Mouse (Mus musculus) kidney, embryonic 16.5 days (tissue): Measurements from ENCODE around the gene Serinc5. TPM values are rescaled to one million over a fixed set of nuclear protein-coding genes. Genes with fewer than 3 reads are reported as not detected.

ENCODE experiments used
- ATAC-seq: fragments of 200-750 bp; cut with Nextera tagmentation; 2 replicates; pipeline ENCODE4 v1.8.0; 2017; ENCODE audit warnings: moderate TSS enrichment; ENCODE audit not compliant: low FRiP score, low TSS enrichment
- H3K27ac ChIP-seq: fragments of 300-500 bp; sonication (generic); 2 replicates; pipeline ENCODE4 v1.5.1; 2014; ENCODE audit warnings: low read length
- H3K27me3 ChIP-seq: fragments of 300-500 bp; sonication (generic); 2 replicates; pipeline ENCODE4 v1.6.1; 2014; ENCODE audit warnings: low read length, control low read depth, mixed read lengths; ENCODE audit not compliant: insufficient read depth
- H3K36me3 ChIP-seq: fragments of 300-500 bp; sonication (generic); 2 replicates; pipeline ENCODE4 v1.6.1; 2014; ENCODE audit warnings: low read length, control low read depth, mixed read lengths; ENCODE audit not compliant: insufficient read depth
- H3K4me1 ChIP-seq: fragments of 300-500 bp; sonication (generic); 2 replicates; pipeline ENCODE4 v1.6.1; 2014; ENCODE audit warnings: low read length, control low read depth, mixed read lengths; ENCODE audit not compliant: insufficient read depth
- H3K4me2 ChIP-seq: fragments of 300-500 bp; sonication (generic); replicated peaks from 2 replicates; pipeline ENCODE4 v1.6.1; 2014; ENCODE audit warnings: low read depth, low read length
- H3K4me3 ChIP-seq: fragments of 300-500 bp; sonication (generic); 2 replicates; pipeline ENCODE4 v1.5.1; 2014; ENCODE audit warnings: mild to moderate bottlenecking, low read length
- H3K9ac ChIP-seq: fragments of 300-500 bp; sonication (generic); replicated peaks from 2 replicates; pipeline ENCODE4 v1.6.1; 2014; ENCODE audit warnings: low read length
- H3K9me3 ChIP-seq: fragments of 300-500 bp; sonication (generic); 2 replicates; pipeline ENCODE4 v1.6.1; 2016; ENCODE audit warnings: low read length, control low read depth
- WGBS: fragments of 180-500 bp; shearing (Covaris S2); extraction: QIAGEN DNeasy Blood & Tissue Kit; methylation state at CpG from one replicate; pipeline ENCODE4 v1.1.7; 2014; 5-methylcytosine and 5-hydroxymethylcytosine counted together
- polyA plus RNA-seq: library from polyadenylated mRNA; unstranded; fragments of >200 nt; fragmentation: Nextera tagmentation; extraction: Ambion mirVana; gene quantifications from 2 replicates; pipeline ENCODE4 v1.2.1, GENCODE M21; 2015

Gene Serinc5
- polyA plus RNA-seq, result 19.7 and 20.1 TPM in 2 replicates

DNA sequence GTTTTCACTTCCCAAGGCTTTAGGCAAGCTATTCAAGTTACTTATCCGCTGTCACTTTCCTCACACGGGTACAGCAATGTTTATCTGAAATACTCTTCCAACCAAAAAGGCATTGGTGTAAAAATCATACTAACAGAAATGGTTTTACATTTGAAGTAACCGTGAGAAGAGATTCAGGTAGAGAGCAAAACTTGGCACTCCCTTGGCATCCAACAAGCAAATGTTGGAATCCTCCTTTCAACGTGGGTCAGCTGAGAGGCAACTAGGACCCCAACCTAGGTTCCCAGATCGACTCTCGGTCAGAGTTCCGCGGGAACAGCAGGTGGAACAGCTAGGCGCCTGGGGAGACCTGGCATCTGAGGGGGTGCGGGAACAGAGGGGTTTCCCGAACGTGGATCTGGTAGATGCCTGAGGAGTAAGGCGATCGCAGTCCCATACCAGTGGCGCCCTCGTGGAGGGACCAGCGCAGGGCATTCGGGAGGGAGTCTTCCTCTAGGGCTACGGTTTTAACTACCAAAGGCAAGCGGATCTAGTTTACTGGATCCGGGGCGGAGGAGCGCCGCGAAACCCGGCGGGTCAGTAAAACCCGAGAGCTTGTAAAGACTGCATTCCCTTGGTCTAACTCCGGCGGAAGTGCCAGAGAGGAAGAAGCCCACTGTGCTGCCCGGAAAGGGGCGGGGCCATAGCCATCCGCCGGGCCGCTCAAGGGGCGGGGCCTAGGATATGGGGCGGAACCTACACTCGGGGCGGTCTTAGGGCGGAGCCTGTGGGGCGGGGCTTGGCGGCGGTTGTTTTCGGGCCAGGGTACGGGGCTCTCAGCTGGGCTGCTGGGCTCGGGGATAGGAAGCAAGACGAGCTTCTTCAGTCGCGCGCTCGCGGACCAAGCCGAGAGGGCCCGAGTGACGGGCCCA lies at the start of gene Serinc5:
Serinc5 (plus strand) TSS at position 781 of the 911 bp plus-strand sequence.
- Histone ChIP-seq H3K4me2 (peak within 1 kb of the TSS; percentile 92), H3K27ac (peak within 1 kb of the TSS; percentile 98), H3K4me3 (peak within 1 kb of the TSS; percentile 72), H3K9ac (peak within 1 kb of the TSS; percentile 87), H3K9me3 (no peaks in the 10 kb centered on the region), H3K27me3 (no peaks in the 10 kb centered on the region), H3K4me1 (peaks cover 28% of the 10 kb centered on the region), H3K36me3 (no peaks in the 10 kb centered on the region)
- ATAC-seq, result peak; percentile 98
- under 1% methylated on average over 54 of the region's 55 CpGs for WGBS

DNA sequence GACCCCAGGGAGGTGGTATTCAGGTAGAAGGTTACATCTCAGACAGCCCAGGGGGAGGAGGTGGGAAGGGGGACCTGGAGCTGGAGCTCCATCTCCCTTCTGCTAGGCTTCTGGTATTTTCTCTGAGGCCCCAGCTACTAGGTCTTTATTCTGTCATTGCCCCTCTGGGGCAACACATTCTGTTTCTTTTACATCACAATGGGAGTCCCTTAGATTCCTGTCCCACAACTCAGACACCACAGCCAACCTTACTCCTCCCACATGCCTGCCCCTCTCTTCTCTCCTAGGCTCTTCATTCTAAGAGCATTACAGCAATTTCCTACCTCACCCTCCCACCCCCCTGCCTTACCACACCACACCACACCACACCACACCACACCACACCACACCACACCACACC lies 34.8 kb upstream of the Serinc5 start, which contains the start of gene Spz1:
Spz1 (minus strand) TSS at position 101 of the 400 bp plus-strand sequence.
- Histone ChIP-seq H3K27me3 (no peaks in the 10 kb centered on the region), H3K4me1 (no peaks in the 10 kb centered on the region), H3K4me3 (no peak within 1 kb of the TSS), H3K36me3 (no peaks in the 10 kb centered on the region), H3K27ac (no peak within 1 kb of the TSS), H3K4me2 (no peak within 1 kb of the TSS), H3K9ac (no peak within 1 kb of the TSS), H3K9me3 (no peaks in the 10 kb centered on the region)
- ATAC-seq, result no peak

DNA sequence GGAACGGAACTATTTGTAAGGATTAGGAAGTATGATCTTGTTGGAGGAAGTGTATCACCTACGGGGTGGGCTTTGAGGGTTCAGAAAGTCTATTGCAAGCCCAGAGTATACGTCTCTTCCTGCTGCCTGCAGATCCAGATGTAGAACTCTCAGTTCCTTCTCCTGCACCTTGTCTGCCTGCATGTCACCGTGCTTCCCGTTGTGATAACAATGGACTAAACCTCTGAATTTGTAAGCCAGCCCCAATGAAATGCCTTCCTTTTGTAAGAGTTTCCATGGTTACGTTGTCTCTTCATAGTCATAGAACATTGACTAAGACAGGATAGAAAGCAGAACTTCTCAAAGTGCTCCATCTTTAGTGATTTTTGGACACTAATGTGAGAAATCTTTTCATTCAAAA lies 34.2 kb upstream of the Serinc5 start:
- Histone ChIP-seq H3K4me1 (no peaks in the 10 kb centered on the region), H3K9ac (no peak overlapping the region)
- no peak for ATAC-seq

DNA sequence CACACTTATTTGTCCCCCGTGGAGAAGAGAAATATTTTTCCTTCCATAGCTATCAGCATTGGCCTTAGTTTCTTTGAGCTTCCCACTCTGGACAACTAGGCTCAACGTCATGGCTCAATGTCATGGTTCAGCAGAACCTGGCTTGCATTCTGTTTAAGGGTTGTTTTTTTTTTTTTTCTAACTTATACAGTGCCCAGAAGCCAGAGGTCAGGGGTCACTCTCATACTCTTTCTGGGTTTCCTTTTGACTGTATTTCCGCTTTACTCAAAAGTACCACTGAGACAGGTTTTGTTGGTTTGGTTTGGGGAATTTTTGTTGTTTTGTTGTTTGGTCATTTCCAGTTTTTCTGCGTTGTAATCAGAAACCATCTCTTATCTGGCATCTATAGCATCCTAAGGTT lies 32.7 kb upstream of the Serinc5 start:
- H3K36me3 ChIP-seq, result no peaks in the 10 kb centered on the region
- no peaks in the 10 kb centered on the region for H3K4me1 ChIP-seq
- WGBS, result 70% methylated on average over 4 of the region's 4 CpGs
- H3K4me2 ChIP-seq, result no peak overlapping the region
- H3K27ac ChIP-seq, result no peak overlapping the region
- H3K27me3 ChIP-seq, result no peaks in the 10 kb centered on the region
- no peaks in the 10 kb centered on the region for H3K9me3 ChIP-seq
- no peak for ATAC-seq
- no peak overlapping the region for H3K9ac ChIP-seq
- H3K4me3 ChIP-seq, result no peak overlapping the region

More for the DNA sequence above, 34.2 kb upstream of the Serinc5 start:
- Histone ChIP-seq H3K9me3 (no peaks in the 10 kb centered on the region), H3K27me3 (no peaks in the 10 kb centered on the region), H3K4me2 (no peak overlapping the region), H3K27ac (no peak overlapping the region), H3K36me3 (no peaks in the 10 kb centered on the region), H3K4me3 (no peak overlapping the region)
- WGBS, result 80% methylated on average over 6 of the region's 6 CpGs

DNA sequence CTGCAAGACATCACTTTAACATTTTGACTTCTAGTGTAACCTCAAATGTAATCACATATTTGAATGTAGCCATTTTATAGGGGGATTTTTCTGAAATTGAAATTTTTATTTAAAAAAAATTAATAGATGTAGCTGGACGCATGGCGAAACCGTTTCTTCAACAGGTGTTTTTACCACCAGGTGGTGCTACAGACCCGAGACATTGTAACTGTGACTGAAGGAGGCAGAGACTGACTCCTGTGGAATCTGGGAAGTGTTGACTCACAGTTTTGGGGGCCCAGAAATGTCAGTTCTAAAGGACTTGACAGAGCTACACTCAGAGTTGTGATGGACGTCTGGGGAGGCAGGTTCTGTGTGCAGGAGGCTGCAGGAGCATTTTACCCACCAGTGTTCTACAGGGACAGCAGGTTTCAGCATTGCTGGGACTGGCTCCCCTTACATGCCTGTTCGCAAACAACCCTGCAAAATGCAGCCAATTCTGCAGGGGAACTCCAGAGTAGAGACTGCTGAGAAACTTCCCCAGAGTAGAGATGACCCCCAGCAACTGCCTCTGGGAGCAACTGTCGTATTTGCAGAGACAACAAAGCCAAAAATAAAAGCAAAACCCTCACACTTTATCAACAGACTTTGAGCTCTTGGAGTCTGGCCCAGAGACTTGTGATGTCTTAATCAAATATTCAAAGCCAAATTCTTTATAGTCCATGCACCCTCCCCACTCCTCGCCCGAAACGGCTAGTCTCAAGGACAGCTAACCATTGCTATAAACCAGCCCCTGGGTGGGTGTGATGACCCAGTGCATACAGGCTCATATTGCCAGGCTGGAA lies 30.5 kb upstream of the Serinc5 start:
- Histone ChIP-seq H3K27ac (peak overlapping the region; percentile 11; the same call in 1 of the 2 replicates), H3K27me3 (no peaks in the 10 kb centered on the region), H3K4me1 (peaks cover 8% of the 10 kb centered on the region; the same call in 1 of the 2 replicates), H3K4me2 (no peak overlapping the region), H3K36me3 (no peaks in the 10 kb centered on the region), H3K4me3 (no peak overlapping the region), H3K9ac (no peak overlapping the region), H3K9me3 (no peaks in the 10 kb centered on the region)
- 29% methylated on average over 10 of the region's 10 CpGs for WGBS
- peak; percentile 80; the same call in 1 of the 2 replicates for ATAC-seq

DNA sequence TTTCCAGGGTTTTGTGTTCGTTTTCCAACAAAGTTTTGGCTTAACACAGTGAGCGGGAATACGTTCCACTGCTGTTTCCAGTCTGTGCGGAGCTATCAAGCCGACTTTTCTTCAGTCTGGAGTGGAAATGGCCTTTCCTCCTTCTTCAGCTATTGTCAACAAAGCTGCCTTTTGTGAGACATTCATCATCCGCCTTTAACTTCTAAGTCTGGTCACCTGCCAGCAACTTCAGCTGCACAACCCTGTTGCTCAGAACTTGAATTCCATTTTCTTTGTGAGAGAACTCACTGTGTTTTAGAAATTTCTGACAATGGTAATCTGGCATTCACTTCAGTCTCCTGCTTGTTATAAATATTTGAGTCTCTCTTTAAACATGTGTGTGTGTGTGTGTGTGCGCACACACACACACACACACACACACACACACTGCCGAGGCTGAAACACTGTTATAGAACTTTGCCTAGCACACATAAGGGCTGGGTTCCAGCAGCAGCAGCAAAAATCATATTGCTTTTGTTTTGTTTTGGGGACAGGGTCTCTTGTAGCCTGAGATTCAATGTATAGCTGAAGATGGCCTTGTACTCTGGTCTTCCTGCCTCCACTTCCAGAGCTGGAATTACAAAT lies 26.7 kb upstream of the Serinc5 start:
- 36% methylated on average over 8 of the region's 8 CpGs for WGBS
- no peaks in the 10 kb centered on the region for H3K9me3 ChIP-seq
- no peaks in the 10 kb centered on the region for H3K27me3 ChIP-seq
- H3K4me1 ChIP-seq, result peaks cover 17% of the 10 kb centered on the region
- peak overlapping the region; percentile 73 for H3K27ac ChIP-seq
- H3K4me2 ChIP-seq, result no peak overlapping the region
- H3K9ac ChIP-seq, result no peak overlapping the region
- no peak overlapping the region for H3K4me3 ChIP-seq
- no peak for ATAC-seq
- no peaks in the 10 kb centered on the region for H3K36me3 ChIP-seq

DNA sequence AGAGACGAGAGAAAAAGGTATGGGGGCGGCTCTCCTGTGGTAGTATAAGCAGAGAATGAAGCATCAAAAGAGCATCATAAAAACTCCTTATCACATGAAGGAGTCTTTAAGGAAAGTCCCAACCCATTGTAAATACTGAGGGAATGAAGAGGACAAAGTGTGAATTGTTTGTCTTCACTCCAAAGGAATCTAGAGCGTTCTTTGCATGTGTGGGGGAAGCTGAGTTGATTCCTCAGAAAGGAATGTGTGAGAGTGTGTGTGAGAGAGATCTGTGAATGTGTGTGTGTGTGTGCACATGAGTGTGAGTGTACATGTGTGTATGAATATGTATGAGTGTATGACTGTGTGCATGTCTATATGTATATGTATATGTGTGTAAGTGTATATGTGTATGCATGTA lies 22.2 kb upstream of the Serinc5 start:
- Histone ChIP-seq H3K27ac (peak overlapping the region; percentile 4; the same call in 1 of the 2 replicates), H3K9ac (no peak overlapping the region), H3K4me2 (no peak overlapping the region), H3K4me1 (peaks cover 24% of the 10 kb centered on the region), H3K36me3 (no peaks in the 10 kb centered on the region), H3K9me3 (no peaks in the 10 kb centered on the region), H3K4me3 (no peak overlapping the region), H3K27me3 (no peaks in the 10 kb centered on the region)
- WGBS, result 36% methylated on average over 3 of the region's 3 CpGs
- ATAC-seq, result no peak

DNA sequence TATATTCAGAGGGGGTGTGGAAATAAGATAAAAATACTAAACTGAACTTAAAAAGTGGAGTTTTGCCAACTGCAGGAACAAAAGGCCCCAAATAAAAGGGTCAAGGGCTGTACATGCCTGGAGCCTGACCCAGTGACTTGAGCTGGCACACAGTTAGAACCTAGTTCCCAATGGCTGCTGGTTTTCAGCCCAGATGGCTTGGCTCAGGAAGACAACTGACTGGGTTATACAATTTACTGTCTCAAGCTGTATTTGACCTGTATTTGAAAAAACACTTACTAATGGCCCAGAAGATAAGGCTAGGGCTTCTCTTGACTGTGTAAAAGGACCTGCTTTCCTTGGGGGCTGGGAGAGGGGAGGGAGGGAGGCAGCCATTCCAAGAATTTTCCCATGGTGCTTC lies 21.6 kb upstream of the Serinc5 start:
- H3K4me2 ChIP-seq, result no peak overlapping the region
- no peaks in the 10 kb centered on the region for H3K36me3 ChIP-seq
- peak; percentile 50; the same call in 1 of the 2 replicates for ATAC-seq
- H3K4me3 ChIP-seq, result no peak overlapping the region
- H3K27ac ChIP-seq, result peak overlapping the region; percentile 53; the same call in 1 of the 2 replicates
- H3K9me3 ChIP-seq, result no peaks in the 10 kb centered on the region
- H3K9ac ChIP-seq, result no peak overlapping the region
- peaks cover 29% of the 10 kb centered on the region for H3K4me1 ChIP-seq
- no peaks in the 10 kb centered on the region for H3K27me3 ChIP-seq

DNA sequence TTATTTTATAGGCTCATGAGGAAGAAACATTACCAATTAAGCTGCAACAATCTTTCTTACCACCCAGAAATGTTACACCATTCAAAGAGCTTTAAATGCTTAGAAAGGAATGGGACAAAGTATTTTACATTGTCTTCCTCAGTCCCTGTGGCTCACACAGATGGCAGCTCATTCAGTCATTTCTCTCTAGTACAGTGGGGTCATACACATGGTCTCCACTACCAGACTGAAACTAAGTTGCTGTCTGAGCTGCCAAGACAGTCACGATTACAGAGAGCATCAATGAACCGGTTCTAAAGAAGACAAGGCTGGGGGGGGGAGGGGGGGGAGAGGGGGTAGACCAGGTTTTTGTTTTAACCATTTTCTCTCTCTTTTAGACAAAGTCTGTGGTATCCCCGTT lies 19.7 kb upstream of the Serinc5 start:
- Histone ChIP-seq H3K9ac (no peak overlapping the region), H3K4me1 (peaks cover 34% of the 10 kb centered on the region), H3K27me3 (no peaks in the 10 kb centered on the region), H3K9me3 (no peaks in the 10 kb centered on the region), H3K4me2 (no peak overlapping the region), H3K36me3 (no peaks in the 10 kb centered on the region), H3K27ac (no peak overlapping the region), H3K4me3 (no peak overlapping the region)
- 57% methylated on average over 3 of the region's 3 CpGs for WGBS
- ATAC-seq, result no peak
